In the genomic region with DNA sequence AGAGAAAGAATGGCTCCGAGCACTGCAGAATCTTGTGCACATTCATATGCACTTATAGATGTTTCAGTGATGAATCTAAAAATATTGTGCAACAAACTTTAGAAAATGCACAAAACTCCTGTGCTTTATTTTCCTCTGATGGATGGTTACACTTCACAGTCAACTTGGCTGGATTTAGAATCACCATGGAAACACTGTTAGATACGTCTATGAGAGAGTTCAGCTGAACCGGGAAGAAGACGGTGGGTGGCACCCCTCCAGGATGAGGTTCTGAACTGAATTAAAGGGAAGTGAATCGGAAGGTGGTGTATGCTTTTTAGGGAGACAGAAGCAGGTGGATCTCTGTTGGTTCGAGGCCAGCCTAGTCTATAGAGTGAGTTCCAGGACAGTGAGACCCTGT, we compare ENCODE assay signal across 26 mouse cellular contexts. TPM values are rescaled to one million over a fixed set of nuclear protein-coding genes. Genes with fewer than 3 reads are reported as not detected.
DNase-seq lines count a peak whose midpoint lies in the region; ATAC-seq and TF ChIP-seq lines count a peak whose summit lies in the region.
"Had no signal": no experiment of that assay in that cellular context is flagged by ENCODE, and none has a peak within 500 bp of the region (broad histone marks: within the 10 kb centered on the region; RNA-seq: fewer than 3 reads in every experiment).

No protein-coding gene starts in this region.

- TF ChIP-seq CTCF in left cerebral cortex, adult 2 months (IDR thresholded peaks at IDR 0.05): no peak

- H3K27ac ChIP-seq in forebrain, embryonic 14.5 days (ENCODE audit: low read depth, low read length): no peak overlapping the region
- no peak overlapping the region for H3K27ac ChIP-seq in forebrain, embryonic 11.5 days (ENCODE audit: low read depth, low read length)
- H3K27ac ChIP-seq in left cerebral cortex, adult 2 months: no peak overlapping the region
- no peak overlapping the region for H3K27ac ChIP-seq in hindbrain, embryonic 14.5 days
- H3K27ac ChIP-seq: embryonic facial prominence, embryonic 13.5 days; forebrain, embryonic 12.5 days; gastrocnemius, adult 2 months; hindbrain, embryonic 13.5 days; liver, embryonic 15.5 days; lung, embryonic 15.5 days; macrophage; midbrain, embryonic 13.5 days; neural tube, embryonic 13.5 days had no signal

- no peaks in the 10 kb centered on the region for H3K4me1 ChIP-seq in forebrain, embryonic 14.5 days (ENCODE audit: control insufficient read depth, insufficient read depth, low read length)
- H3K4me1 ChIP-seq in forebrain, embryonic 11.5 days (replicated peaks; ENCODE audit: control insufficient read depth, insufficient read depth, low read length): no peaks in the 10 kb centered on the region
- no peaks in the 10 kb centered on the region for H3K4me1 ChIP-seq in hindbrain, embryonic 14.5 days (replicated peaks; ENCODE audit: control insufficient read depth, insufficient read depth, low read length)
- H3K4me1 ChIP-seq: embryonic facial prominence, embryonic 13.5 days; neural tube, embryonic 13.5 days had no signal

- DNase-seq in forebrain, embryonic 14.5 days (ENCODE audit: low spot score): peak; percentile 52
- no peak for DNase-seq in forebrain, embryonic 11.5 days (ENCODE audit: low spot score)
- DNase-seq in left cerebral cortex, postnatal 25 days (ENCODE audit: low spot score in 2 of 2): peak; percentile 35 to 71
- no peak for DNase-seq in left cerebral cortex, adult 2 months (ENCODE audit: extremely low spot score in 1 of 2, low spot score in 2 of 2)
- DNase-seq in NIH3T3 (ENCODE audit: low read depth): peak; percentile 66
- peak; percentile 10 for DNase-seq in brain, embryonic 18.5 days (ENCODE audit: low read depth, low spot score)
- no peak for DNase-seq in hindbrain, embryonic 14.5 days (ENCODE audit: low spot score)
- DNase-seq: adrenal gland, postnatal 14 days; cerebellum, adult 9-10 months; gastrocnemius, adult 2 months; gastrocnemius, postnatal 36 days; heart, adult 18-20 months; heart, postnatal 4 days; kidney, adult 9 months; kidney, postnatal 10 days; liver had no signal

- no peak overlapping the region for H3K4me2 ChIP-seq in forebrain, embryonic 14.5 days (ENCODE audit: low read length)
- no peak overlapping the region for H3K4me2 ChIP-seq in forebrain, embryonic 11.5 days (ENCODE audit: low read depth, low read length, severe bottlenecking)
- no peak overlapping the region for H3K4me2 ChIP-seq in hindbrain, embryonic 14.5 days (replicated peaks)
- H3K4me2 ChIP-seq: embryonic facial prominence, embryonic 13.5 days; forebrain, embryonic 12.5 days; heart, embryonic 12.5 days; hindbrain, embryonic 13.5 days; liver, embryonic 15.5 days; lung, embryonic 15.5 days; midbrain, embryonic 13.5 days; neural tube, embryonic 13.5 days had no signal

- H3K27me3 ChIP-seq in forebrain, embryonic 14.5 days (replicated peaks; ENCODE audit: control insufficient read depth, insufficient read depth, low read length): no peaks in the 10 kb centered on the region
- H3K27me3 ChIP-seq in forebrain, embryonic 11.5 days (ENCODE audit: control insufficient read depth, insufficient read depth, low read length): no peaks in the 10 kb centered on the region
- no peaks in the 10 kb centered on the region for H3K27me3 ChIP-seq in hindbrain, embryonic 14.5 days (ENCODE audit: control insufficient read depth, insufficient read depth, low read length)
- H3K27me3 ChIP-seq: embryonic facial prominence, embryonic 13.5 days; heart, embryonic 12.5 days; liver, embryonic 15.5 days; lung, embryonic 15.5 days; midbrain, embryonic 13.5 days had no signal

- no peak overlapping the region for H3K9ac ChIP-seq in forebrain, embryonic 14.5 days (ENCODE audit: low read length)
- no peak overlapping the region for H3K9ac ChIP-seq in forebrain, embryonic 11.5 days (ENCODE audit: low read length)
- no peak overlapping the region for H3K9ac ChIP-seq in hindbrain, embryonic 14.5 days
- H3K9ac ChIP-seq: embryonic facial prominence, embryonic 13.5 days; forebrain, embryonic 12.5 days; heart, embryonic 12.5 days; hindbrain, embryonic 13.5 days; liver, embryonic 15.5 days; lung, embryonic 15.5 days; midbrain, embryonic 13.5 days; neural tube, embryonic 13.5 days had no signal

- no peaks in the 10 kb centered on the region for H3K9me3 ChIP-seq in forebrain, embryonic 14.5 days (replicated peaks; ENCODE audit: control insufficient read depth, low read length)
- H3K9me3 ChIP-seq in forebrain, embryonic 11.5 days (ENCODE audit: control insufficient read depth, low read length): no peaks in the 10 kb centered on the region; the same call in 1 of the 2 replicates
- H3K9me3 ChIP-seq in hindbrain, embryonic 14.5 days (ENCODE audit: control insufficient read depth, low read length): no peaks in the 10 kb centered on the region
- H3K9me3 ChIP-seq: embryonic facial prominence, embryonic 13.5 days; forebrain, embryonic 12.5 days; liver, embryonic 15.5 days; lung, embryonic 15.5 days had no signal

- WGBS in forebrain, embryonic 14.5 days: 66% methylated on average over 6 of the region's 6 CpGs
- WGBS in forebrain, embryonic 11.5 days: 76% methylated on average over 6 of the region's 6 CpGs
- WGBS in hindbrain, embryonic 14.5 days: 62% methylated on average over 6 of the region's 6 CpGs

- ATAC-seq in forebrain, embryonic 14.5 days: no peak
- ATAC-seq in forebrain, embryonic 11.5 days (replicated peaks; ENCODE audit: low FRiP score): no peak
- ATAC-seq in hindbrain, embryonic 14.5 days (ENCODE audit: low FRiP score): no peak
- ATAC-seq: intestine, postnatal 0 days; midbrain, embryonic 13.5 days had no signal

- no peak overlapping the region for H3K4me3 ChIP-seq in forebrain, embryonic 14.5 days (ENCODE audit: low read depth, low read length)
- no peak overlapping the region for H3K4me3 ChIP-seq in forebrain, embryonic 11.5 days (ENCODE audit: low read depth, low read length)
- no peak overlapping the region for H3K4me3 ChIP-seq in left cerebral cortex, adult 2 months
- no peak overlapping the region for H3K4me3 ChIP-seq in hindbrain, embryonic 14.5 days (replicated peaks; ENCODE audit: low read length)
- H3K4me3 ChIP-seq: embryonic facial prominence, embryonic 13.5 days; forebrain, embryonic 12.5 days; gastrocnemius, adult 2 months; heart, embryonic 12.5 days; hindbrain, embryonic 13.5 days; liver, embryonic 15.5 days; lung, embryonic 15.5 days; midbrain, embryonic 13.5 days; neural tube, embryonic 13.5 days had no signal

- no peaks in the 10 kb centered on the region for H3K36me3 ChIP-seq in forebrain, embryonic 14.5 days (ENCODE audit: control insufficient read depth, insufficient read depth, low read length)
- H3K36me3 ChIP-seq in forebrain, embryonic 11.5 days (ENCODE audit: control insufficient read depth, insufficient read depth, low read length): no peaks in the 10 kb centered on the region
- no peaks in the 10 kb centered on the region for H3K36me3 ChIP-seq in hindbrain, embryonic 14.5 days (replicated peaks; ENCODE audit: control insufficient read depth, insufficient read depth)
- H3K36me3 ChIP-seq: embryonic facial prominence, embryonic 13.5 days; forebrain, embryonic 12.5 days; heart, embryonic 12.5 days; hindbrain, embryonic 13.5 days; liver, embryonic 15.5 days; lung, embryonic 15.5 days; midbrain, embryonic 13.5 days; neural tube, embryonic 13.5 days had no signal

- intact Hi-C loops in left cerebral cortex, postnatal 25 days (cut with DNase I): no loop called here
- intact Hi-C loops in left cerebral cortex, adult 2 months (cut with DNase I): no loop called here

RNA-seq across cellular contexts. Expression of a gene that starts 34.8 kb away (rescaled TPM):
- polyA plus RNA-seq in forebrain, embryonic 14.5 days (2014; fragmentation: Nextera tagmentation; extraction: Ambion mirVana): 1.5 and 2.1 TPM in 2 replicates
- 3.1 and 3.7 TPM in 2 replicates for polyA plus RNA-seq in forebrain, embryonic 11.5 days (2014; fragmentation: Nextera tagmentation; extraction: Ambion mirVana)
- total RNA-seq in left cerebral cortex, postnatal 25 days (2021): 1 to 10 TPM; 3.6 to 4.2 TPM
- 1 to 10 TPM; 4.2 to 4.6 TPM for total RNA-seq in left cerebral cortex, adult 2 months (2021)
- polyA plus RNA-seq in hindbrain, embryonic 14.5 days (2014; fragmentation: Nextera tagmentation; extraction: Ambion mirVana): 2.2 and 2.5 TPM in 2 replicates

Comparison
In these comparisons a context has a peak if more than half of its experiments do, and no peak if none do; other contexts are left out.
1. DNase-seq: peak in forebrain, embryonic 14.5 days (single experiment), left cerebral cortex, postnatal 25 days (2 of 2), NIH3T3 (single experiment) and brain, embryonic 18.5 days (single experiment); none in forebrain, embryonic 11.5 days (single experiment), left cerebral cortex, adult 2 months (0 of 2) and hindbrain, embryonic 14.5 days (single experiment).